Mouse (Mus musculus) gastrocnemius, postnatal 4 days (tissue): Measurements from ENCODE around the gene Atg2a. TPM values are rescaled to one million over a fixed set of nuclear protein-coding genes. Genes with fewer than 3 reads are reported as not detected.

Source experiments
- DNase-seq, 2 experiments: peaks; one replicate each; pipeline ENCODE4 v3.0.0; 2021 to 2022; ENCODE audit warnings: low spot score in 2 of 2, mixed read lengths in 2 of 2
- total RNA-seq, 2 experiments: library from RNA; stranded (reverse); gene quantifications; 2 replicates each; pipeline ENCODE4 v1.2.3; 2021

Gene Atg2a
- total RNA-seq, 2 experiments from 2014 or later = 15.5 to 16.7 TPM

- no peak for DNase-seq
These were observed 4.3 kb downstream of the Atg2a start for GRCm38 (mm10) chr19:6245806-6246205.

GRCm38 (mm10) chr19:6247526-6248300 lies 6.2 kb downstream of the Atg2a start:
- DNase-seq = no peak

GRCm38 (mm10) chr19:6253021-6253420 lies 11.6 kb downstream of the Atg2a start:
- DNase-seq = no peak

- no peak for DNase-seq
These were observed 19.0 kb downstream of the Atg2a start for GRCm38 (mm10) chr19:6260428-6260827.

- no peak for DNase-seq
These were observed 19.5 kb downstream of the Atg2a start for GRCm38 (mm10) chr19:6260946-6261345.

DNA sequence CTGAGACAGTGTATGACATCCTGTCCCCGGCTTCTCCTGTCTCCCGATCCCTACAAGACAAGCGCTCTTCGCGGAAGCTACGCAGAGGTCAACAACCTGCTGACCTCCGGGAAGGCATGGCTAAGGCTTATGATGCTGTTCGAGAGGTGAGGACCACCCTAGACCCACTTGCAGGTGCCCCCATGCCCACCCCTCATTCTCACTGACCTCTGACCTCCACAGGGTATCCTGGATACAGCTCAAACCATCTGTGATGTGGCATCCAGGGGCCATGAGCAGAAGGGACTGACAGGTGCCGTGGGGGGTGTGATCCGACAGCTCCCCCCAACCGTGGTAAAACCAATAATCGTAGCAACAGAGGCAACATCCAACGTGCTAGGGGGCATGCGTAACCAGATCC lies 19.9 kb downstream of the Atg2a start:
- DNase-seq = no peak

- DNase-seq = peak in 1 of 2 experiments; percentile 68
These were observed 20.8 kb downstream of the Atg2a start for GRCm38 (mm10) chr19:6262222-6262621.

GRCm38 (mm10) chr19:6262839-6263433 lies 21.5 kb downstream of the Atg2a start:
- no peak for DNase-seq

- DNase-seq = no peak
These were observed 22.7 kb downstream of the Atg2a start for GRCm38 (mm10) chr19:6264200-6264599.

DNA sequence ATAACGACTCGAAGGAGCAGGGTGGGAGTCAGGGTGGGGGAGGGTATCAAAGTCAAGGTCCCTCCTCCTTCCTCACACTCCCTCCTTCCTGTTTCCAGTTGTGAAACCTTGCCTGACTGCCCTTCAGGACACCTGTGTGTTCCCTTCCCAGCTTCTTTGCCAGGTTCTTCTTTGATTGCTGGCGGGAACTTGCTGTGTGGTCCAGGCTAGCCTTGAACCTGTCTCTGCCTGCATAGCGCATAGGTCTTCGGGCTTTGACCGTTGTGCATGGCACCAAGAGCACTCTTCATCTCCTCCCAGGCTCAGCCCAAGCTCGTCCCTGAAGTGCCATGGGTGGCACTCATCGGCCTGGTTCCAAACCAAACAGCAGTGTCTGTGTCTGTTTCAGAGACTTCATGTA lies 23.5 kb downstream of the Atg2a start:
- DNase-seq = no peak

DNA sequence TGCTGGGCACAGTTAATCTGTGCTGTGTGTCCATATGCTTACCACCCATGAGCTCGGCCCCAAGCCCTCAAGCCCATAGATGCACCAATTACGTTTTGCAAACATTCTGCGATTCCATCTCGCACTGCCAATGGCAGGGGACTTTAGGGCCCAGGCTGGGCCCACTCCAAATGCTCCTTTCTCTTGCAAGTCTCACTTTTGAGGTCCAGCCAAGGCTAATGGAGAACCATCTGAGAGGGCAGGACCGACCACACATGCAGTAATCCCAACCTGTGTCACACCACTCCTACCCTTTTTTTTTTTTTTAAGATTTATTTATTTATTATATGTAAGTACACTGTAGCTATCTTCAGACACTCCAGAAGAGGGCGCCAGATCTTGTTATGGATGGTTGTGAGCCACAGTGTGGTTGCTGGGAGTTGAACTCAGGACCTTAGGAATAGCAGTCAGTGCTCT lies 24.3 kb downstream of the Atg2a start:
- DNase-seq = no peak

DNA sequence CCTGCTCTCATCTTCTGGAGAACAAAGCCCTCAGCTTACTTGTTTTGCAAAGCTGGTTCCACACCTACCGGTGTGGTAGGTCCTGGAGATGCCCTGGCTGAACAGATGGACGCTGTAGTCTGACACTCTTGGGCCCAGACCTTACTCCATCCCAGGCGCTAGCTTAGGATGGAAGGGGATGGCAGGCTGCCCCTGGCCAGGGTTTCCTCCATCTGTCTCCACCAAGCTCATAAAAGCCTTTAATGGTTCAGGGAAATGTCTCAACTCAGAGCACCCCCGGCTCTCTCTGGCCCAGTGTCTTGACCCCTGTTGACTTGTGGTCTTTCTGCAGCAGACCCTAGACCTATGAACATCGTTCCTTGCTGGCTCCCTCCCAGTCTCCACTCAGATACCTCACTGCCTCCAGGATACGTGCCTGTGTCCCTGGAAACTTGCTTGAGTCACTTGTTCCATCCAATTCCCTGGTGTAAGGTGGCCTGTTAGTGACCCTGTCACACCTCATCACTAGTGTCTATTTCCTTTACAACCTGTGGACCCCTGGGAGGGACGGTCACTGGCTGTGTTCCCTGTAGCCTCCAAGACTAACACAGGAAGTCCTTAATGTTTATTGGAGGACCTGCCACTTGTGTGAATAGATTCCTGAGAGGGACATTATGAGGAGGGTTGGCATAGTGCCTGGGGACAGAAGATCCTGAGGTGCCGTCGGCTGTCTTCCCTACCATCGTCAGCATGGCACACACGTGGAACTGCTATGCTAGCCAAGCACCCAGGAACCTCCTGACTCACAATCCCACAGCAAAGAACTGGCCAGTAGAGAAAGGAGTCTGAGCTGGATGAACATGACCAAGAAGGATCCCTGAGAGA lies 26.1 kb downstream of the Atg2a start:
- no peak for DNase-seq

DNA sequence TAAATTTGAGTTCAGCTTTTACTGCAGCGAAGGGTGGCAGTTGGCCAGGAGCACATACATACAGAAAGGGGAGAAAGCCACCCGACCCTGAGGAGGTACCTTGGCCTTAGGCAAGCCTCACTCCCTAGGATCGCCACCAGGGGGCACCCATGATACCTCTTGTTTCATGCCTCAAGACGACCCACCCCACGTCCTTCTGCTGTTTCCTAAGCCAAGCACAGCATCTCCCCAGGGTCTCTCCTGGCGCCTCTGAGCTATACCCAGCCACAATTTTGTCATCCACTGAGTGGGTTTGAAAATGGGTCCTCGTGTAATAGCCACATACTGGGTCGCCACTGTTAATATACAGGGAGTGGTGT lies 26.7 kb downstream of the Atg2a start:
- DNase-seq = peak; percentile 84 to 89

GRCm38 (mm10) chr19:6268670-6269132 lies 27.2 kb downstream of the Atg2a start:
- no peak for DNase-seq

DNA sequence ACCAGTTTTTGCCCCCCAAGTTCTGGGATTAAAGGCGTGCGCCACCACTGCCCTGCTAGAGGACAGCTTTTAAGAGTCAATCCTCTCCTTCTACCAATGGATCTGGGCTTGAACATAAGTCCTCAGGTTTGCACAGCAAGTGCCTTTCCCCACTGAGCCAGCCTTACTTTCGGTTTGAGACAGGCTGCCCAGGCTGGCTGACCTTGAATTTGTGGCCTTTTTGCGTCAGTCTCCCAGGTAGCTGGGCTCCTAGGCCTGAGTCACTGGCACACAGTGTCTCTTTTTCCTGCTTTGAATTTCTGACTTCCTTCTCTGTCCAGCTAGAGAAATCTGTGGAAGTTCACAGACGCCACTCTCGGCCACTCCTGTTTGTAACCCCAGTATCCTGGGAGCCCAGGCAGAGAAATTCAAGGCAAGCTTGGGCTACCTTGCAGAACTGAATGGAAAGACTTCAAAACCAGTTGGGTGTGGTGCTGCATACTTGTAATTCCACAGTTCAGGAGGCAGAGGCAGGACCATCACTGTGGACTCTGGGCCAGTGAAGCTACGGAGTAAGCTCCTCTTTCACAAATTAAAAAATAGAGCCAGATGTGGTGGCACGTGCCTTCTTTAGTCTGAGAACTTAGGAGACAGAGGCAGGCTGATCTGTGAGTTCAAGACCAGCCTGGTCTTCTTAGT lies 28.5 kb downstream of the Atg2a start:
- DNase-seq = no peak

GRCm38 (mm10) chr19:6270661-6271060 lies 29.2 kb downstream of the Atg2a start:
- no peak for DNase-seq

DNA sequence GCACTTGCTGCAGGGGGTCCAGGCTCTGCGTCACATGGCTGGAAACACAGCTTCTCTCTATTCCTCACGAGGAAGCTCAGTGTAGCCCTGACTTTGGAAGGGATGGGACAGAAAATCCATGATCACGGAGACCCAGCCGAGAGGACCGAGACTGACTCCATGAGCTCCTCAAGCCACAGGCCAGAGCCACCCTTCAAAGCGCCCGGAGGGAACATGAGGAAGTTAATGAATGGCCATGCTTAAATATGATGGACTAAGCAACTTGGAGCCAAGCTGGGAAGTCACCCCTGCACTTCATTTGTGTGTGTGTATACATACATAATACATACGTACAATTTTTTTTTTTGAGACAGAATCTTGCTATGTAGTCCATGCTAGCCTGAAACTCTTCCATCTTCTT lies 29.7 kb downstream of the Atg2a start:
- no peak for DNase-seq

- no peak for DNase-seq
These were observed 30.6 kb downstream of the Atg2a start for GRCm38 (mm10) chr19:6272053-6272452.

GRCm38 (mm10) chr19:6272738-6273137 lies 31.3 kb downstream of the Atg2a start:
- DNase-seq = no peak

DNA sequence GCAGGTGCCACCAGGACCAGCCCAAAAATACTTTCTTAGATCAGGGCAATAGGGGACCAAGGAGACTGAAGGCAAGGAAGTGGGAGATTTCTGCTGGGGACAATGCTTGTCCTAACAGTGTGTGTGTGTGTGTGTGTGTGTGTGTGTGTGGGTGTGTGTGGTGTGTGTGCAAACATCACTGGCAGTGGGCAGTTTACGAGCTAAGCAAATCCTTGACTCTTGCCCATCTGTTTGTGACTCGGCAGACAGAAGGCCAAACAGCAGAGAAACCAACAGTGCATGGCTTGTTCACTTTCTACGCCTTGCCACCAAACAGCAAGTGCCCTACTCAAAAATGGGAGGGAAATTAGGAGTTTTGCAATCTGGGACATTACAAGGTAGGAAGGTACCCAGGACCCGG lies 32.1 kb downstream of the Atg2a start:
- DNase-seq = no peak

GRCm38 (mm10) chr19:6273998-6274608 lies 32.6 kb downstream of the Atg2a start:
- DNase-seq = no peak
